Mouse (Mus musculus): ENCODE data around the gene Mrrf. TPM values are rescaled to one million over a fixed set of nuclear protein-coding genes. Genes with fewer than 3 reads are reported as not detected.

The Mrrf gene
- total and polyA plus RNA-seq, 3 experiments = 36.2 to 71.7 (median 46.8) TPM

DNA sequence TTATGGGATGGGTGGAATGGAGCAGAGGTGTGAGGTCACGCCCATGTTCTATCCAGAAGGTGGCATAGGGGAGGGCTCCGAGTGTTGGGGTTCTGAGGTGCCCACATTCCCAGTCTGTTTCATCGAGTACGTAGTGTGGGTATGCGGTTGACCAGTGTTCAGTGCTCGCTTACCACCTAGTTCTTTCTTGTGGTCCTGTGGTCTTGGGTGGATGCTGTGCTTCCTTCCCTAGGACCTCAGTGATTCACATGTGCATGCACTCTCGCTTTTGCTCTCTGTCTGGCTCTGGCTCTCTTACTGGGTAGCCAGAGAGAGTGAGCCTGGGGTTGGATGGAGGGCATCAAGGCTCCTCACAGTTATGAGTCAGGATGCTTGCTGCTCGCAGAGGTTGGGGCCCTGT is 83.9 kb downstream of the Mrrf start:
- Histone ChIP-seq H3K36me3 (ENCODE audit: control insufficient read depth, insufficient read depth, low read length) (no peaks in the 10 kb centered on the region), H3K4me3 (no peak overlapping the region), H3K4me1 (ENCODE audit: control insufficient read depth, insufficient read depth, low read length) (peaks cover 8% of the 10 kb centered on the region), H3K9ac (ENCODE audit: low read depth, low read length) (no peak overlapping the region), H3K27ac (no peak overlapping the region), H3K79me2 (replicated peaks; ENCODE audit: control insufficient read depth, insufficient read depth, low read length) (no peaks in the 10 kb centered on the region), H3K27me3 (ENCODE audit: control insufficient read depth, insufficient read depth, low read length) (no peaks in the 10 kb centered on the region)
- no peak for TF ChIP-seq EP300 (IDR thresholded peaks at IDR 0.05; ENCODE audit: insufficient read depth, low read depth, low read length)
- WGBS = 90% methylated on average over 8 of the region's 8 CpGs
- intact Hi-C loops (cut with DNase I) = no loop called here
- no peak for DNase-seq

DNA sequence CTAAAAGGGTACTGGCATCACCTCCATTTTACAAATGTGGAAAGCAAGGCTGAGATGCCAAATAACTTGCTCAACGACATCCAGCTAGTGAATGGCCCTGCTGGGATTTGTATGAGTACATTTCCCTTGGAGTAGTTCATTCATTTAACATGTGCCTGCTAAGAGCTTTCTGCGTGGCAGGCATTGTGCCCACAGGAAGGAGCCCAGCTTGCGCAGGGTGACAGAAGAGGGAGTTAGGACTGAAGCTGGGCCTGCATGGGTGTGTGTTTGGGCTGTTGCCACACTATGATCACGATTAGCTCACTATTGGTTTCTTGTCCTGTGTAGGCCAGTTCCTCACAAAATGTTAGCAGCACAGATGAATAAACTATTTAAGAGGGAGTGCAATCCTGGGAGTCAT is 84.7 kb downstream of the Mrrf start:
- no peaks in the 10 kb centered on the region for H3K36me3 ChIP-seq (ENCODE audit: control insufficient read depth, insufficient read depth, low read length)
- H3K4me3 ChIP-seq = no peak overlapping the region
- TF ChIP-seq POLR2A (IDR thresholded peaks at IDR 0.05; ENCODE audit: insufficient read depth, low read depth, low read length) = no peak
- no peak for TF ChIP-seq CTCF (IDR thresholded peaks at IDR 0.05)
- TF ChIP-seq EP300 (IDR thresholded peaks at IDR 0.05; ENCODE audit: insufficient read depth, low read depth, low read length) = no peak
- H3K4me1 ChIP-seq (ENCODE audit: control insufficient read depth, insufficient read depth, low read length) = peaks cover 8% of the 10 kb centered on the region
- no peaks in the 10 kb centered on the region for H3K79me2 ChIP-seq (replicated peaks; ENCODE audit: control insufficient read depth, insufficient read depth, low read length)
- intact Hi-C loops (cut with DNase I) = no loop called here
- WGBS = 45% methylated on average over 4 of the region's 4 CpGs
- no peaks in the 10 kb centered on the region for H3K27me3 ChIP-seq (ENCODE audit: control insufficient read depth, insufficient read depth, low read length)
- no peak overlapping the region for H3K9ac ChIP-seq (ENCODE audit: low read depth, low read length)
- no peak for DNase-seq
- H3K27ac ChIP-seq = no peak overlapping the region

DNA sequence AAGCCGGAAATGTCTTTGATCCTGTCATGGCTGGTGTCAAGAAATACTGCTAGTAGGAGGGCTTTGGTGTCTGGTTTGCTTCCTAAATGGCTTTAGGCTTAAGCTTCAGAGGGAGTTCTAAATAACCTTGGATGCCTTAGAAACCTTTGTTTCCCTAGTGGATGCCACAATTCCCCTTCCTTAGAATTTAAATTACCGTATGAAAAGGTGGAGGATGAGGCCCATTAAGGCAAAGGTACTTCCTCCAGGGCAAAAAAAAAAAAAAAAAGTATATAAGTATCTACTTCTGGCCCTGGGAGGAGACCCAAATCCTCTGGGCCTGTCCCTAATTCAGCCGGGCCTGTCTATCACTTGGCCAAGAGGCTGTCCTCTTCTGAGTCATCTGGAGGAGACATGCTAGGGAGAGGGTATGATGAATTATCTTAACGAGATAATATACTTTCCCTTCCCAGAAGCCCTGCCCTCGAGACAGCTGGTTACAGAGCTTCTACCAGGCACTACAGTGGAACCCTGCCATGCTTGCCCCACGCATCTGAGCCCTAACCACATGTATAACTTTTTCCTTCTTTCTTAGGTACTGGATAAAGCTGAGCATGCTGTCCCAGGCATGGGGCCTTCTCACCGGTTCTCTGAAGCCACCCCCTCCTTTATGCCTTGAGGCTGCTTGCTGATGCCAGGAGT is 86.1 kb downstream of the Mrrf start:
- TF ChIP-seq POLR2A (IDR thresholded peaks at IDR 0.05; ENCODE audit: insufficient read depth, low read depth, low read length) = no peak
- TF ChIP-seq EP300 (IDR thresholded peaks at IDR 0.05; ENCODE audit: insufficient read depth, low read depth, low read length) = no peak
- no peak for TF ChIP-seq CTCF (IDR thresholded peaks at IDR 0.05)
- Histone ChIP-seq H3K27me3 (ENCODE audit: control insufficient read depth, insufficient read depth, low read length) (no peaks in the 10 kb centered on the region), H3K4me3 (no peak overlapping the region), H3K27ac (no peak overlapping the region), H3K36me3 (ENCODE audit: control insufficient read depth, insufficient read depth, low read length) (no peaks in the 10 kb centered on the region), H3K9ac (ENCODE audit: low read depth, low read length) (no peak overlapping the region), H3K79me2 (replicated peaks; ENCODE audit: control insufficient read depth, insufficient read depth, low read length) (no peaks in the 10 kb centered on the region), H3K4me1 (ENCODE audit: control insufficient read depth, insufficient read depth, low read length) (peaks cover 6% of the 10 kb centered on the region)
- no peak for DNase-seq
- intact Hi-C loops (cut with DNase I) = no loop called here
- WGBS = 72% methylated on average over 7 of the region's 7 CpGs

DNA sequence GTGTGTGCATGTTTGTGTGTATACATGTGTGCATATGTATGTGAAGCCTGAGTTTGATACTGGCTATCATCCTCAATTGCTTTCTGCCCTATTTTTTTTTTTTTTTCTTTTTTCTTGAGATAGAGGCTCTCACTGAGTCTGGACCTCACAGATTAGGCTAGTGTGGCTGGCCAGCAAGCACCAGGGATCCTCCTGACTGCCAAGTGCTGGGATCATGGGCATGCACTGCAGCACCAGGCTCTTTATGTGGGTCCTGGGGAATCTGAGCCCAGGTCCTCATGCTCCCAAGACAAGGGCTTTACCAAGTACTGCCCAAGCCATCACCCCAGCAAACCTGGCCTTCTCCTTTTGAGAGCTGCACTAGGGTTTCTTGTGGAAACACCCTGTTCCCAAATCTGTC is 87.2 kb downstream of the Mrrf start:
- Histone ChIP-seq H3K79me2 (replicated peaks; ENCODE audit: control insufficient read depth, insufficient read depth, low read length) (no peaks in the 10 kb centered on the region), H3K27me3 (ENCODE audit: control insufficient read depth, insufficient read depth, low read length) (no peaks in the 10 kb centered on the region), H3K36me3 (ENCODE audit: control insufficient read depth, insufficient read depth, low read length) (no peaks in the 10 kb centered on the region), H3K4me1 (ENCODE audit: control insufficient read depth, insufficient read depth, low read length) (no peaks in the 10 kb centered on the region), H3K27ac (no peak overlapping the region), H3K9ac (ENCODE audit: low read depth, low read length) (no peak overlapping the region), H3K4me3 (no peak overlapping the region)
- no peak for DNase-seq
- no peak for TF ChIP-seq EP300 (IDR thresholded peaks at IDR 0.05; ENCODE audit: insufficient read depth, low read depth, low read length)
- no peak for TF ChIP-seq POLR2A (IDR thresholded peaks at IDR 0.05; ENCODE audit: insufficient read depth, low read depth, low read length)
- no peak for TF ChIP-seq CTCF (IDR thresholded peaks at IDR 0.05)
- intact Hi-C loops (cut with DNase I) = no loop called here

DNA sequence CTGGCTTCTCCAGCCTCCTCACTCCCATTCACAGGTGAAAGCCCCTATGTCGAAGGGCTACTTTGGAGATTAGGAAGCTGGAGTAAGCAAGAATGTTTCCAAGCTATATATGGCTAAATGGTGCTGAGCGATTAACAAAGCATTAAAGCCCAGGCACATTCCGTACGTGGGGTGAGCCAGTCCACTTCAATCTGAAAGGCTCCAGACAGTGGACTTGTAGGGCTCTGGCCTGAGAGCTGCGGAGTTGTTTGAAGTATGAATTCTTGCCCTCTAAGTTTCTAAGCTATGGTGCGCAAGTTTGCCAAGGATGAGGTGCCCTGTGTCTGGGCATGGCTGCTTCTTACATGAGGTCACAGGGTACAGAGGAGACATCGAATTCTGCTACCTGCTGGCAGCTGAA is 88.0 kb downstream of the Mrrf start:
- H3K9ac ChIP-seq (ENCODE audit: low read depth, low read length) = no peak overlapping the region
- no peak for DNase-seq
- TF ChIP-seq EP300 (IDR thresholded peaks at IDR 0.05; ENCODE audit: insufficient read depth, low read depth, low read length) = no peak
- no peak for TF ChIP-seq CTCF (IDR thresholded peaks at IDR 0.05)
- TF ChIP-seq POLR2A (IDR thresholded peaks at IDR 0.05; ENCODE audit: insufficient read depth, low read depth, low read length) = no peak
- H3K4me1 ChIP-seq (ENCODE audit: control insufficient read depth, insufficient read depth, low read length) = no peaks in the 10 kb centered on the region
- no peak overlapping the region for H3K4me3 ChIP-seq
- no peak overlapping the region for H3K27ac ChIP-seq
- 82% methylated on average over 7 of the region's 7 CpGs for WGBS
- intact Hi-C loops (cut with DNase I) = no loop called here
- no peaks in the 10 kb centered on the region for H3K36me3 ChIP-seq (ENCODE audit: control insufficient read depth, insufficient read depth, low read length)
- H3K27me3 ChIP-seq (ENCODE audit: control insufficient read depth, insufficient read depth, low read length) = no peaks in the 10 kb centered on the region
- H3K79me2 ChIP-seq (replicated peaks; ENCODE audit: control insufficient read depth, insufficient read depth, low read length) = no peaks in the 10 kb centered on the region

DNA sequence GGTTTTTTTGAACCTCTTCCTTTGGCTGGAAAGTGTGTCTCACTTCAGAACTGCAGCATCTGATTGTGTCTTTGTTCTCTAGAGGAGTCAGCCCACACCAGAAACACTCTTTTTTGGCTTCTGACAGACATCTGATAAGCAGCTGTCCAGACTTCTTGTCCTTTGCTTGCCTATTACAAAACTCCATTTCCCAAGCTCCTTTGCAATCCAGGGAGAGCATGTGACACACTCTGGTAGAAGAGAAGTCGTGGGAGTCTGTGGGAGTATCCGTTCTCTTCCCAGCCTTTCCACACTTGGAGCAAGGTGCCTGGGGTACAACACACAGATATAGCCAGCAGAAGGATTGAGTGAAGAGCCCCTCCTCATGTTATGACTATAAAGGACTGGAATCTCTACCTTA is 88.4 kb downstream of the Mrrf start:
- TF ChIP-seq CTCF (IDR thresholded peaks at IDR 0.05) (no peak), EP300 (IDR thresholded peaks at IDR 0.05; ENCODE audit: insufficient read depth, low read depth, low read length) (no peak), POLR2A (IDR thresholded peaks at IDR 0.05; ENCODE audit: insufficient read depth, low read depth, low read length) (no peak)
- no peak for DNase-seq
- 15% methylated on average over 2 of the region's 2 CpGs for WGBS
- Histone ChIP-seq H3K79me2 (replicated peaks; ENCODE audit: control insufficient read depth, insufficient read depth, low read length) (no peaks in the 10 kb centered on the region), H3K4me1 (ENCODE audit: control insufficient read depth, insufficient read depth, low read length) (no peaks in the 10 kb centered on the region), H3K27me3 (ENCODE audit: control insufficient read depth, insufficient read depth, low read length) (no peaks in the 10 kb centered on the region), H3K27ac (no peak overlapping the region), H3K4me3 (no peak overlapping the region), H3K36me3 (ENCODE audit: control insufficient read depth, insufficient read depth, low read length) (no peaks in the 10 kb centered on the region), H3K9ac (ENCODE audit: low read depth, low read length) (no peak overlapping the region)
- intact Hi-C loops (cut with DNase I) = no loop called here
